Mouse (Mus musculus): ENCODE results near the gene Kcnk5. TPM values are rescaled to one million over a fixed set of nuclear protein-coding genes. Genes with fewer than 3 reads are reported as not detected.

Gene Kcnk5
- total and polyA plus RNA-seq, 3 experiments = 8.7 to 12.5 (median 11.7) TPM

DNA sequence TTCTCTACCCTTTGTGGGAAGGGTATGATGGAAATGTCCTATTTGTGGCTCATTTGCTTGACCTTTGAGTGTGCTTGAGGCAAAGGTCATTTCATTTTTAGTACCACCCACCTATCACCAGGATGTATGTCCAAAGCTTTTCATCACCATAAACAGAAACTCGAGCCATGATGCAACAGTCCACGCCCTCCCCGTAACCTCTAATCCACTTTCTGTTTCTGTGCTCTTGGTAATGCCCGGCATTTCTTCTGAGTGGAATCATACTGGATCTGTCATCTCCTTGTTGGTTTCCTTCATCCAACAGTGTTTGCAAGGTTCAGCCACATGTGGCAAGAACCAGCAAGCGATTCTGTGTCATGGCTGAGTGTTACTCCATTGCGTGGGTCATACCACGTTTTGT is 32.5 kb upstream of the Kcnk5 start:
- dilution Hi-C loops (cut with MboI; ENCODE audit: extremely low pct_ligation_motif_present, extremely low pct_unique_long_range_greater_than_20kb, low sequenced_read_pairs) (no loop called here), in situ Hi-C loops (cut with MboI; ENCODE audit: low pct_ligation_motif_present, low pct_unique_long_range_greater_than_20kb, low sequenced_read_pairs) (loop anchor here (5.0 kb wide), 1 partner anchor 33 kb away; no protein-coding TSS in a partner anchor)
- no peaks in the 10 kb centered on the region for H3K79me2 ChIP-seq (replicated peaks; ENCODE audit: control insufficient read depth, extremely low read depth, insufficient read depth, poor library complexity, severe bottlenecking)
- TF ChIP-seq NELFE (IDR thresholded peaks at IDR 0.05; ENCODE audit: low read depth, low read length) (0 out of 2 replicates have a peak, but pooled peaks have one; percentile 34), JUND (conservative IDR thresholded peaks at IDR 0.05; ENCODE audit: low read depth, low read length) (no peak)
- no peak for DNase-seq (ENCODE audit: extremely low read depth)
- H3K9ac ChIP-seq (ENCODE audit: insufficient read depth, low read depth) = peak overlapping the region; percentile 55; the same call in 1 of the 2 replicates
- H3K4me1 ChIP-seq (ENCODE audit: control insufficient read depth in 1 of 2, insufficient read depth in 2 of 2) = peaks cover 6% of the 10 kb centered on the region in 2 experiments; a peak in 3 of 4 replicates
- no peaks in the 10 kb centered on the region for H3K27me3 ChIP-seq (replicated peaks)
- no peak overlapping the region for H3K4me3 ChIP-seq (replicated peaks in 1 of 3; ENCODE audit: low read depth in 2 of 3, low read length in 2 of 3, poor library complexity in 1 of 3)
- no peak overlapping the region for H3K27ac ChIP-seq (ENCODE audit: insufficient read depth, low read depth)
- H3K4me2 ChIP-seq (ENCODE audit: insufficient read depth, low read depth, poor library complexity, severe bottlenecking) = peak overlapping the region; percentile 47
- no peaks in the 10 kb centered on the region for H3K9me3 ChIP-seq (replicated peaks; ENCODE audit: low read length)
- no peaks in the 10 kb centered on the region for H3K36me3 ChIP-seq (replicated peaks in 1 of 2; ENCODE audit: control insufficient read depth in 1 of 2, insufficient read depth in 1 of 2, low read length in 1 of 2)

DNA sequence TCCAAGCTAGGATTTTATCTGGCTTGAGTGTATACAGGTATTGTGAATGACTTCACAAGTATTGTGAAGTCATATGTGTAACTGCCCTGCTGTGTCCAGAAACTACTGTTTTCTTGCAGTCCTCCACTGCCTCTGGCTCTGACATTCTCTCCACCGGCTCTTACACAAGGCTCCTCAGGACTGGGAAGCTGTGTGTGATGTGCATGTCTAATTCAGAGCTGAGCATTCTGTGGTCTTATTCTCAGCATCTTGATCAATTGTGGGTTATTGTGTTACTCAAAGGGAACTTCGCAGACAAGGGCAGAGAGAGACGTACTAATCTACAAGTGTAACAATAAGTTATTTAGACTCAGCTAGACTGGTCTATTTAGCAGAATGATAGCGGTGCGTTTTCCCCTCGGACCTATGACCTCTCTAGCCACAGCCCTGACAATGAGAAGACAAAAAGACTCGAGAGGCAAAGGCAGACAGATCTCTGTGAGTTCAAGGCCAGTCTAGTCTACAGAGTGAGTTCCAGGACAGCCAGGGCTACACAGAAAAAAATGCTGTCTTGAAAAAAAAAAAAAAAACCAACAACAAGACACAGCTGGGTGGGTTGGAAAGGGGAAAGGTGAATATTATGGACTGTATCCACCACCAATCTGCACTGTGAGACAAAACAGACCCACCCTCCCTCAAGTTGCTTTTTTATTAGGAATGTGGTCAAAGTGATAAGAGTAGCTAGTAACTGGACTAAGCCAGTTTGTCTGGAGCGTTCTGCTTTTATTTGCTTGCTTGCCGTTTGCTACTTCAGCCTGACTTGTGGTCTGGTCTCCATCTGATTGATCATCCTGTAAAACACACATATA is 30.4 kb upstream of the Kcnk5 start:
- in situ Hi-C loops (cut with MboI; ENCODE audit: low pct_ligation_motif_present, low pct_unique_long_range_greater_than_20kb, low sequenced_read_pairs) = loop anchor here (5.0 kb wide), 1 partner anchor 35 kb away; no protein-coding TSS in a partner anchor
- TF ChIP-seq MAZ (IDR thresholded peaks at IDR 0.05; ENCODE audit: low read depth, low read length) = no peak
- TF ChIP-seq E2F4 (IDR thresholded peaks at IDR 0.05; ENCODE audit: insufficient replicate concordance, low read depth, low read length) = no peak
- TF ChIP-seq ZNF384 (IDR thresholded peaks at IDR 0.05; ENCODE audit: low read depth, low read length) = no peak
- no peak for TF ChIP-seq JUND (conservative IDR thresholded peaks at IDR 0.05; ENCODE audit: low read depth, low read length)
- TF ChIP-seq SIN3A (IDR thresholded peaks at IDR 0.05; ENCODE audit: low read length) = no peak
- TF ChIP-seq ZMIZ1 (IDR thresholded peaks at IDR 0.05; ENCODE audit: low read depth, low read length) = no peak
- no peak for TF ChIP-seq SMC3 (IDR thresholded peaks at IDR 0.05; ENCODE audit: low read depth, low read length)
- no peak for TF ChIP-seq MEF2A (IDR thresholded peaks at IDR 0.05; ENCODE audit: borderline replicate concordance, low read depth, low read length)
- TF ChIP-seq RCOR1 (conservative IDR thresholded peaks at IDR 0.05; ENCODE audit: low read depth, low read length) = no peak
- TF ChIP-seq CHD2 (IDR thresholded peaks at IDR 0.05; ENCODE audit: low read length) = no peak
- no peak for TF ChIP-seq JUN (IDR thresholded peaks at IDR 0.05; ENCODE audit: insufficient read depth, low read depth, low read length)
- no peak for TF ChIP-seq MAFK (IDR thresholded peaks at IDR 0.05; ENCODE audit: insufficient replicate concordance, low read length)
- no peak for TF ChIP-seq MAX (IDR thresholded peaks at IDR 0.05; ENCODE audit: low read length)
- TF ChIP-seq HCFC1 (IDR thresholded peaks at IDR 0.05; ENCODE audit: low read depth, low read length) = no peak
- TF ChIP-seq ZKSCAN1 (IDR thresholded peaks at IDR 0.05; ENCODE audit: borderline replicate concordance, low read depth, low read length) = no peak
- TF ChIP-seq NRF1 (IDR thresholded peaks at IDR 0.05; ENCODE audit: low read depth, low read length) = no peak
- no peak for TF ChIP-seq RAD21 (IDR thresholded peaks at IDR 0.05; ENCODE audit: low read depth, low read length)
- no peak for TF ChIP-seq MYC (IDR thresholded peaks at IDR 0.05; ENCODE audit: low read depth, low read length)
- TF ChIP-seq ZC3H11A (IDR thresholded peaks at IDR 0.05; ENCODE audit: low read depth, low read length) = no peak
- Histone ChIP-seq H3K4me3 (replicated peaks in 1 of 3; ENCODE audit: low read depth in 2 of 3, low read length in 2 of 3, poor library complexity in 1 of 3) (no peak overlapping the region), H3K36me3 (replicated peaks in 1 of 2; ENCODE audit: control insufficient read depth in 1 of 2, insufficient read depth in 1 of 2, low read length in 1 of 2) (no peaks in the 10 kb centered on the region), H3K4me1 (ENCODE audit: control insufficient read depth in 1 of 2, insufficient read depth in 2 of 2) (peaks cover 5 to 6% of the 10 kb centered on the region in 2 experiments; a peak in 3 of 4 replicates), H3K79me2 (replicated peaks; ENCODE audit: control insufficient read depth, extremely low read depth, insufficient read depth, poor library complexity, severe bottlenecking) (no peaks in the 10 kb centered on the region), H3K27me3 (replicated peaks) (no peaks in the 10 kb centered on the region), H3K27ac (ENCODE audit: insufficient read depth, low read depth) (no peak overlapping the region), H3K9ac (ENCODE audit: insufficient read depth, low read depth) (no peak overlapping the region), H3K4me2 (ENCODE audit: insufficient read depth, low read depth, poor library complexity, severe bottlenecking) (no peak overlapping the region), H3K9me3 (replicated peaks; ENCODE audit: low read length) (no peaks in the 10 kb centered on the region)
- dilution Hi-C loops (cut with MboI; ENCODE audit: extremely low pct_ligation_motif_present, extremely low pct_unique_long_range_greater_than_20kb, low sequenced_read_pairs) = no loop called here
- DNase-seq (ENCODE audit: extremely low read depth) = no peak

All from CH12.LX (cell line).